Mouse (Mus musculus) midbrain, embryonic 16.5 days (tissue): ENCODE results near the gene Lin52. TPM values are rescaled to one million over a fixed set of nuclear protein-coding genes. Genes with fewer than 3 reads are reported as not detected.

Source experiments
- ATAC-seq: fragments of 200-750 bp; cut with Nextera tagmentation; 2 replicates; pipeline ENCODE4 v1.8.0; 2017; ENCODE audit warnings: moderate TSS enrichment
- H3K27ac ChIP-seq: fragments of 300-500 bp; sonication (generic); 2 replicates; pipeline ENCODE4 v1.5.1; 2014; ENCODE audit warnings: mild to moderate bottlenecking, low read length, mixed read lengths
- H3K27me3 ChIP-seq: fragments of 300-500 bp; sonication (generic); 2 replicates; pipeline ENCODE4 v1.6.1; 2014; ENCODE audit warnings: low read depth, low read length, mixed read lengths; ENCODE audit not compliant: control insufficient read depth, insufficient read depth
- H3K36me3 ChIP-seq: fragments of 300-500 bp; sonication (generic); 2 replicates; pipeline ENCODE4 v1.6.1; 2014; ENCODE audit warnings: mild to moderate bottlenecking, low read length, moderate library complexity, mixed read lengths; ENCODE audit not compliant: control insufficient read depth, insufficient read depth
- H3K4me1 ChIP-seq: fragments of 300-500 bp; sonication (generic); 2 replicates; pipeline ENCODE4 v1.6.1; 2014; ENCODE audit warnings: mild to moderate bottlenecking, low read length, mixed read lengths; ENCODE audit not compliant: control insufficient read depth, insufficient read depth
- H3K4me2 ChIP-seq: fragments of 300-500 bp; sonication (generic); 2 replicates; pipeline ENCODE4 v1.6.1; 2014; ENCODE audit warnings: mild to moderate bottlenecking, low read length, mixed read lengths
- H3K4me3 ChIP-seq: fragments of 300-500 bp; sonication (generic); 2 replicates; pipeline ENCODE4 v1.5.1; 2014; ENCODE audit warnings: low read depth, mild to moderate bottlenecking, low read length, moderate library complexity, mixed read lengths
- H3K9ac ChIP-seq: fragments of 300-500 bp; sonication (generic); 2 replicates; pipeline ENCODE4 v1.6.1; 2014; ENCODE audit warnings: low read depth, low read length, mixed read lengths
- H3K9me3 ChIP-seq: fragments of 300-500 bp; sonication (generic); replicated peaks from 2 replicates; pipeline ENCODE4 v1.6.1; 2014; ENCODE audit warnings: mild to moderate bottlenecking, low read length, mixed read lengths; ENCODE audit not compliant: control insufficient read depth, poor library complexity, severe bottlenecking
- WGBS: fragments of 180-500 bp; shearing (Covaris S2); extraction: QIAGEN DNeasy Blood & Tissue Kit; methylation state at CpG from one replicate; pipeline ENCODE4 v1.1.7; 2014; 5-methylcytosine and 5-hydroxymethylcytosine counted together
- polyA plus RNA-seq: library from polyadenylated mRNA; unstranded; fragments of >200 nt; fragmentation: Nextera tagmentation; extraction: Ambion mirVana; gene quantifications from 2 replicates; pipeline ENCODE4 v1.2.1, GENCODE M21; 2015

The Lin52 gene
- 36.1 and 37.7 TPM in 2 replicates for polyA plus RNA-seq

DNA sequence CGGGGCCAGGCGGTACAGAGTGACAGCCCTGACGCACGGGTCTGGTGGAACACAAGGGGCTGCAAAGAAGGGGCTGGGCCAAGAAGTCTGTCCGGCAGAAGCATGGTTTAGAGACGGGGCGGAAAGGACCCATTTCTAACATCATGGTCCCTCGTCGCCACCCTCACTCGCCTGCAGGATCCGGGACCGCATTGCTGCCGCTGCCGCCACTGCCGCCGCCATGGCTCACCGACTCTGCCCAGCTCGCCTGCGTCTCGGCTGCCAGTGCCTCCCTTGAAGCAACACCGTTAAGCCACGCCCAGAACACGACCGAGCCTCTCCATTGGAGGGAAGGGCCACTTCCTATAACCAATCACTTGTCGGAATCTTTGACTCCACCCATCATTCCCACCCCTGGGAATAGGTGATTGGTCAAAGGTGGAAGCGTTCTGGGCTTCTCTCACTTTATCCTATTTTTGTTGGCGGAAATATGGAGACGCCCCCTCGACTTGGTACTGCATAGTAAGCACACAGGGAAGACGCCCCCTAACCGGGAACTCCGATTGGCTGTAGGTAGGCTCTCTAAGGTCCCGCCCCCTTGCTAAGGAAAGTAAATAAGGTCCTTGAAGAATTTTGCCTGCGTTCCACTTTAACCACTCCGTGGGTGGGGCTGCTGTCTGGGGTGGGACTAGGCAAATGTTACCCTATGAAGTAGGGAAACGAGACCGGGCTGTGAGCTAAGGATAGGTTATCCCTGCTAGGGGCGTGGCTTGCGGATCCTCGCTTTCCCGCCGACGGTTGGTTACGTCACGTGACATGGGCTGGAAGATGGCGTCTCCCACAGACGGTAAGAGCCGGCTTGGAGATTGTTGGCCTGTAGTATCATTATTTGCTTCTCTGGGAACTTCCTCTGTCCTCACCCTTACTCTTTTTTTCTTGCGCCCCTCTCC, at the start of gene Lin52, which contains the start of gene Aldh6a1:
Gene Lin52, plus strand, starts transcription at position 705 of the 929 bp plus-strand sequence.
Gene Aldh6a1, minus strand, starts transcription at position 287 of the 929 bp plus-strand sequence.
- ATAC-seq: peak; percentile 98
- H3K4me2 ChIP-seq: peak within 1 kb of the TSS; percentile 98

DNA sequence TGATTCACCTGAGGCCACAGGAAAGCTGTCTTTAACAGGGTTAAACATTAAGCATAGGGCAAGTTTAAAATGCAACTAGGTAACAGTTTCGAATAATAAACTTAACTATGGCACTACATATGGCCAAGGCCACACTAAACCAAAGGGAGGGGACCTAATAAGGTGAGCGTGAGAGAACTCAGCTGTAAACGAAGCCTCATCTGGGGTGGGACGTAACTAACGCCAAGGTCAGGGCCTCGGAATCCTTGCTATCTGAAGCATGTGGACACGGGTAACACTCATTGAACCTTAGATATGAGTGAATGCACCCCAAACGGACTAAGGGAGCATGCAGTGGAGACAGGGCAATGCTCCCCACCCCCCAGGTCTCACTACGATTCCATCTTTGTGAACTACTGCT, 48.3 kb upstream of the Lin52 start:
- H3K36me3 ChIP-seq: no peaks in the 10 kb centered on the region
- ATAC-seq: no peak
- WGBS: 86% methylated on average over 9 of the region's 9 CpGs
- H3K27me3 ChIP-seq: no peaks in the 10 kb centered on the region
- H3K4me1 ChIP-seq: peaks cover 3% of the 10 kb centered on the region; the same call in 1 of the 2 replicates
- H3K4me3 ChIP-seq: no peak overlapping the region
- H3K27ac ChIP-seq: no peak overlapping the region
- H3K4me2 ChIP-seq: no peak overlapping the region
- no peaks in the 10 kb centered on the region for H3K9me3 ChIP-seq
- H3K9ac ChIP-seq: no peak overlapping the region

More for the DNA sequence above, at the start of gene Lin52, which contains the start of gene Aldh6a1:
- peak within 1 kb of the TSS; percentile 72 for H3K9ac ChIP-seq
- H3K27me3 ChIP-seq: no peaks in the 10 kb centered on the region; the same call in 1 of the 2 replicates
- peak within 1 kb of the TSS; percentile 78 for H3K27ac ChIP-seq
- no peaks in the 10 kb centered on the region for H3K36me3 ChIP-seq
- peaks cover 19% of the 10 kb centered on the region for H3K4me1 ChIP-seq
- H3K9me3 ChIP-seq: no peaks in the 10 kb centered on the region
- WGBS: under 1% methylated on average over 49 of the region's 49 CpGs
- peak within 1 kb of the TSS; percentile 56 for H3K4me3 ChIP-seq

DNA sequence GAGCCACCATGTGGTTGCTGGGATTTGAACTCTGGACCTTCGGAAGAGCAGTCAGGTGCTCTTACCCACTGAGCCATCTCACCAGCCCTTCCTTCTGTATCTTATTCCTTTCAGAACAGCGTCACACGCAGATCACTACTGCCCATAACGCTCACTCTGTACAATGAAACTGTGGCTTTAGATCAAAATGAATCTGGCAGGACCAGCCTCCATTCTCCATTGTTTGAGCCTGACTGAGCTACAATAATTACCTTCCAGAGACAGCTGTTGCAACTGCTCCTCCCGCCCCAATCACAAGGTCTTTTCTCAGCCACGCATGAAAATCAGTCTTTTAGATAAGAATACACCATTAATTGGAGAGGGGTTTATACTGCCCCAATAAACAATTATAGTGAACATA, 46.7 kb upstream of the Lin52 start:
- H3K4me3 ChIP-seq: no peak overlapping the region
- H3K27ac ChIP-seq: no peak overlapping the region
- peaks cover 7% of the 10 kb centered on the region; the same call in 1 of the 2 replicates for H3K4me1 ChIP-seq
- no peak for ATAC-seq
- no peaks in the 10 kb centered on the region for H3K27me3 ChIP-seq
- no peaks in the 10 kb centered on the region for H3K36me3 ChIP-seq
- 71% methylated on average over 6 of the region's 6 CpGs for WGBS
- no peak overlapping the region for H3K4me2 ChIP-seq
- no peaks in the 10 kb centered on the region for H3K9me3 ChIP-seq
- no peak overlapping the region for H3K9ac ChIP-seq

DNA sequence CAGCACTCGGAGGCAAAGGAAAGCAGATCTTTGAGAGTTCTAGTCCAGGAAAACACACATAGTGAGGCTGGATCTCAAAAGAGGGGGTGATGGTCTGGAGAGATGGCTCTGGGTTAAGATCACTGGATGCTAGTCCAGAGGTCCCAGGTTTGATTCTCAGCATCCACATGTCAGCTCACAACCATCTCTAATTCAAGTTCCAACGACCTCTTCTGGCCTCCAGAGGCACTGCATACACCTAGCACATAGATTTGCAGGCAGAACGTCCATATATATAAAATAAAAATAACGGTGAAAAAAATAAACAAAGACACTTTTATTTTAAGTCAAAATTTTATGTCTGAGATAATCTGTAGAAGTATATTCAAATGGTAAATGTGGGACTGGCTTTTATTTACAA, 44.0 kb upstream of the Lin52 start:
- Histone ChIP-seq H3K4me2 (no peak overlapping the region), H3K36me3 (no peaks in the 10 kb centered on the region), H3K9ac (no peak overlapping the region), H3K27me3 (no peaks in the 10 kb centered on the region), H3K4me3 (no peak overlapping the region), H3K27ac (no peak overlapping the region), H3K4me1 (peaks cover 8% of the 10 kb centered on the region; the same call in 1 of the 2 replicates), H3K9me3 (no peaks in the 10 kb centered on the region)
- 68% methylated on average over 4 of the region's 4 CpGs for WGBS
- ATAC-seq: no peak

DNA sequence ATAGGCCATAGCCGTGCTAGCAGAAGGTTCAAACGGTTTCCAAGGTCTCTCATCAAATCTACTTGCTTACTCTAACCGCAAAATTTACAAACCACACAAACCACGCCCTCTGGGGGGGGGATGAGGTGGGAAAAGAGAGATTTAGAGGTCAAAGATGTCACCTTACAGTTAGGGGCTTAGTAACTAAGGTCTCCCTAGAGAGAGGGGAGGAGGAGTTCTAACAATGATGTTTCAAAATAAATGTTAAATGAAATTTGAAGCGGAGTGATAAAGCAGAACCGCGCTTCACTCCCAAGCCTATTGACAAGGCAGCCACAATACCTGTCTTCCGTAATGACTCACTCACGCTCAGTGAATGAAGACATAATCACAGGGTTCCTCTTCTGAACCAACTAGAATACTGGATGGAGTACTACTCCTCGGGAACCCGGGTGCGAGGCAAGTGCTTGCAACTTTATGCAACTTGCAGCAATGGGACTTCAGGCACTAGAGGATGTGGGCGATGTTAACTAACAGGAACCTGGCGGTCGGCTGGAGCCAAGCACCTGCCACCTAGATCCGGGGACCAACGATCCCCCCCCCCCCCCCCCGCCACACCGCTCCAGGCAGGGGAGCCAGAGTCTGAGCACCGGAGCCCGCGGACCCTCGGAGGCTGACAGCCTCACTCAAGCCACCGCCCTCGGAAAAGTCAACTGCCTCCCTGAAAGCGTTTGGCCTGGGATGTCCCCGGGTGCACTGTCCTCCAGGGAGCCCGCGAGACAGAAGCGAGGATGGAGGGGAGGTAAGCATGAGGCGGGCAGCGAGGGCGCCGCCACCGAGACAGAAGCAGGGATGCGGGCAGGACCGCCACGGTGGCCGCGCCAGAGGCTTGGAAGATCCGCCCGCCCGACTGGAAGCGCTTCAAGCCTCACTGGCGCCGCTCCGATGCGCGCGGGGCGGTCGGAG, 43.1 kb upstream of the Lin52 start:
- Histone ChIP-seq H3K9ac (peak overlapping the region; percentile 88), H3K9me3 (no peaks in the 10 kb centered on the region), H3K27me3 (no peaks in the 10 kb centered on the region), H3K36me3 (no peaks in the 10 kb centered on the region), H3K27ac (peak overlapping the region; percentile 94), H3K4me2 (peak overlapping the region; percentile 87), H3K4me1 (peaks cover 8% of the 10 kb centered on the region; the same call in 1 of the 2 replicates), H3K4me3 (peak overlapping the region; percentile 83)
- ATAC-seq: peak; percentile 75
- WGBS: 3% methylated on average over 29 of the region's 52 CpGs

DNA sequence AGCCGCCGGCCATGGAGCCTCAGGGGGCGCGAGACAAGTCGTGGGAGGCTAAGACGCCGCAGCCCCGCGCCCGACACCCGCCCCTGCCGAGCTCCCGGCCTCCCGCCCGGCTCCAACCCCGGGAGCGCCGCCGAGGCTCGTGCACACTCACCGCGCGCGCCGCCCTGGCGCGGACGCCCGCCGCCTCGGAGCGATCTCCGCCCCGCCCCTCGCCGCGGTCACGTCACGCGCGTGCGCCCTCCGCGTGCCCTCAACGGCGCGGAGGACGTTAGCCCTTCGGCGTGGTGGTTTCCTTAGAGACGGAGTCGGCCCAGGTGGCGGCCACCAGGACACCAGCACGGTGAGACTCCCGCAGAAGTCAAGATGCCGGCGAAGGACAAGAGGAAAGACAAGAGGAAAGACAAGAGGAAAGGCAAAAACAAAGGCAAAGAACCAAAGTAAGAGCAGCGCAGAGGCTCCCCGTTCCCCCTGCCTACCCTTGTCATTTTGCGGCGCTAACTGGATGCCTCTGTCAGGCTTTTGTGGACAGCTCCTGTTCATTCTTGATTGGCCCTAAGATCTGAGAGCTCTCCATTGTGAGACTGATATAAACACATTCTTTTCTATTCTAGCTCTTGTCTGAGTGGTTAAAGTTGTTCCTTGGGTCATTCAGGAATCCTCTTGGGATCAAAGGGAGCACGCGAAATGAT, 42.3 kb upstream of the Lin52 start, which contains the start of the genes Entpd5 and Bbof1:
Gene Entpd5, minus strand, starts transcription at position 211 of the 689 bp plus-strand sequence.
Gene Bbof1, plus strand, starts transcription at position 253 of the 689 bp plus-strand sequence.
- Histone ChIP-seq H3K4me1 (peaks cover 8% of the 10 kb centered on the region; the same call in 1 of the 2 replicates), H3K27me3 (no peaks in the 10 kb centered on the region), H3K9me3 (no peaks in the 10 kb centered on the region), H3K27ac (peak within 1 kb of the TSS; percentile 94), H3K9ac (peak within 1 kb of the TSS; percentile 88), H3K4me3 (peak within 1 kb of the TSS; percentile 83), H3K4me2 (peak within 1 kb of the TSS; percentile 87), H3K36me3 (no peaks in the 10 kb centered on the region)
- peak; percentile 93 for ATAC-seq
- 1% methylated on average over 34 of the region's 63 CpGs for WGBS

DNA sequence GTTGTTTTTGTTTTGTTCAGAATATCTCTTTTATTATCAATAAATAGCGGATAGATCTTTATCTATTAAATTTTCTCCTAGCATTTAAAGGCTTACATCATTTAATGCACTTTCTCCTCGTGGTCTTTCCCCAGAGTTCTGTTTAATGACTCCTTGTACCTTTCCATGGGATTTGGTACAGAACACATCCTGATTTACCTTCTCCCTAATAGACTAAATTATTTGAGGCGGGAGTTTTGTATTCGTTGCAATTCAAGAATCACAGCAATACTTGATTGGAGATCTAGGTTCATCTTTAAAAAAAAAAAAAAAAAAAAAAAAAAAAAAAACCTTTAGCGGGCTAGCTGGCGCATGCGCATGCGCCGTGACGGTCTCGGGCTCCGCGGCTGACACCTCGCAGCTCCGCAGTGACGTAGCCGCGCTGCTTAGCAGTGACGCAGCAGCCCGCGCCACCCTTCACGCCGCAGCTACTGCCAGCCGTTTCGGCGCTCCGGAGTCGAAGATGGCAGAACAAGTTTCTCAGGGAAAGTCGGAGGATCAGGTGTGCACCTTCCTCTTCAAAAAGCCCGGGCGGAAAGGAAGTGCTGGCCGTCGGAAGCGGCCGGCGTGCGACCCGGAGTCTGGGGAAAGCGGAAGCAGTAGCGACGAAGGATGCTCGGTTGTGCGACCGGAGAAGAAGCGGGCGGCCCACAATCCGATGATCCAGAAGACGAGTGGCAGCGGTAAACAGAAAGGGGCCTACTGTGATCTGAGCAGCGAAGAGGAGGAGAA, 34.2 kb upstream of the Lin52 start, which contains the start of gene Rnf113a2:
Gene Rnf113a2, plus strand, starts transcription at position 363 of the 771 bp plus-strand sequence.
- peak within 1 kb of the TSS; percentile 89 for H3K4me2 ChIP-seq
- peak within 1 kb of the TSS; percentile 53 for H3K4me3 ChIP-seq
- peak within 1 kb of the TSS; percentile 85 for H3K27ac ChIP-seq
- H3K4me1 ChIP-seq: peaks cover 8% of the 10 kb centered on the region
- ATAC-seq: peak; percentile 92
- H3K9me3 ChIP-seq: no peaks in the 10 kb centered on the region; the same call in 1 of the 2 replicates
- 3% methylated on average over 50 of the region's 50 CpGs for WGBS
- H3K27me3 ChIP-seq: no peaks in the 10 kb centered on the region
- H3K9ac ChIP-seq: peak within 1 kb of the TSS; percentile 64
- H3K36me3 ChIP-seq: no peaks in the 10 kb centered on the region
